Mouse (Mus musculus) midbrain, embryonic 13.5 days (tissue): ENCODE results near the gene E2f3. TPM values are rescaled to one million over a fixed set of nuclear protein-coding genes. Genes with fewer than 3 reads are reported as not detected.

Experiments
- ATAC-seq: fragments of 200-750 bp; cut with Nextera tagmentation; 2 replicates; pipeline ENCODE4 v1.8.0; 2017; ENCODE audit warnings: mild to moderate bottlenecking, moderate TSS enrichment, moderate library complexity
- H3K27ac ChIP-seq: fragments of 300-500 bp; sonication (generic); 2 replicates; pipeline ENCODE4 v1.5.1; 2015; ENCODE audit warnings: inconsistent platforms, mild to moderate bottlenecking, moderate library complexity
- H3K27me3 ChIP-seq: fragments of 300-500 bp; sonication (generic); 2 replicates; pipeline ENCODE4 v1.6.1; 2015; ENCODE audit warnings: mild to moderate bottlenecking, inconsistent platforms
- H3K36me3 ChIP-seq: fragments of 300-500 bp; sonication (generic); 2 replicates; pipeline ENCODE4 v1.6.1; 2015; ENCODE audit warnings: mild to moderate bottlenecking, inconsistent platforms
- H3K4me1 ChIP-seq: fragments of 300-500 bp; sonication (generic); replicated peaks from 2 replicates; pipeline ENCODE4 v1.6.1; 2015; ENCODE audit warnings: inconsistent platforms
- H3K4me2 ChIP-seq: fragments of 300-500 bp; sonication (generic); replicated peaks from 2 replicates; pipeline ENCODE4 v1.6.1; 2015; ENCODE audit warnings: moderate library complexity, mild to moderate bottlenecking, inconsistent platforms
- H3K4me3 ChIP-seq: fragments of 300-500 bp; sonication (generic); replicated peaks from 2 replicates; pipeline ENCODE4 v1.5.1; 2015; ENCODE audit warnings: mild to moderate bottlenecking, inconsistent platforms
- H3K9ac ChIP-seq: fragments of 300-500 bp; sonication (generic); replicated peaks from 2 replicates; pipeline ENCODE4 v1.6.1; 2015; ENCODE audit warnings: mild to moderate bottlenecking, inconsistent platforms
- H3K9me3 ChIP-seq: fragments of 300-500 bp; sonication (generic); 2 replicates; pipeline ENCODE4 v1.6.1; 2016; ENCODE audit warnings: mild to moderate bottlenecking, inconsistent platforms
- WGBS: fragments of 180-500 bp; shearing (Covaris S2); methylation state at CpG from one replicate; pipeline ENCODE4 v1.1.7; 2015; 5-methylcytosine and 5-hydroxymethylcytosine counted together
- polyA plus RNA-seq: library from polyadenylated mRNA; unstranded; fragments of >200 nt; fragmentation: Nextera tagmentation; extraction: Ambion mirVana; gene quantifications from 2 replicates; pipeline ENCODE4 v1.2.1, GENCODE M21; 2015

E2f3 gene
- 7.0 and 7.6 TPM in 2 replicates for polyA plus RNA-seq

- H3K36me3 ChIP-seq: no peaks in the 10 kb centered on the region
- under 1% methylated on average over 45 of the region's 45 CpGs for WGBS
- H3K27ac ChIP-seq: peak within 1 kb of the TSS; percentile 93
- H3K27me3 ChIP-seq: no peaks in the 10 kb centered on the region
- peak within 1 kb of the TSS; percentile 99 for H3K4me2 ChIP-seq
- peak within 1 kb of the TSS; percentile 92 for H3K9ac ChIP-seq
- peak; percentile 99 for ATAC-seq
- H3K9me3 ChIP-seq: no peaks in the 10 kb centered on the region
- H3K4me1 ChIP-seq: peaks cover 24% of the 10 kb centered on the region
- peak within 1 kb of the TSS; percentile 95 for H3K4me3 ChIP-seq
These were observed at the start of gene E2f3 for GRCm38 (mm10) chr13:29985855-29986755. E2f3 (minus strand) TSS chr13:29986063.

DNA sequence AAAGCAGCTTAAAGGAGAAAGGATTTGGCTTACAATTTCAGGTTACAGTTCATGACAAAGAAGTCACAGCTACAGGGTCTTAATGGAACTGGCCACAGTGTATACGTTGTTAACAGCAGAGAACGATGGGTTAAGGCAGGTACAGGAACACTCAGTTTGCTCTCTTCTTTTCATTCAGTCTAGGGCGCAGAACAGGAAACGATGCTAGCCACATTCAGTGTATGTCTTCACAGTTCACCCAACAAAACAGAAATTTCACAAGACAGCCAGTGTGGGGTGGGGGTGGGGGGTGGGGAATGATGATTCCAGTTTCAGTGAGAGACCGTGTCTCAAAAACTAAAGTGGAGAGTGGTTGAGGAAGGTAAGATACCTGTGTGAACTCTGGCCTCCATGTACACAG, 48.7 kb upstream of the E2f3 start:
- no peak overlapping the region for H3K4me3 ChIP-seq

GRCm38 (mm10) chr13:30031684-30032335, 45.9 kb upstream of the E2f3 start:
- H3K27ac ChIP-seq: no peak overlapping the region
- no peaks in the 10 kb centered on the region for H3K4me1 ChIP-seq
- H3K27me3 ChIP-seq: no peaks in the 10 kb centered on the region
- no peak overlapping the region for H3K4me2 ChIP-seq
- H3K36me3 ChIP-seq: no peaks in the 10 kb centered on the region
- H3K4me3 ChIP-seq: no peak overlapping the region
- no peak overlapping the region for H3K9ac ChIP-seq
- ATAC-seq: no peak
- WGBS: 87% methylated on average over 13 of the region's 13 CpGs
- no peaks in the 10 kb centered on the region for H3K9me3 ChIP-seq

More for the DNA sequence above, 48.7 kb upstream of the E2f3 start:
- 91% methylated on average over 5 of the region's 5 CpGs for WGBS
- no peaks in the 10 kb centered on the region for H3K27me3 ChIP-seq
- no peak overlapping the region for H3K4me2 ChIP-seq
- no peak overlapping the region for H3K9ac ChIP-seq
- ATAC-seq: no peak
- H3K9me3 ChIP-seq: no peaks in the 10 kb centered on the region
- H3K27ac ChIP-seq: no peak overlapping the region
- no peaks in the 10 kb centered on the region for H3K4me1 ChIP-seq
- H3K36me3 ChIP-seq: no peaks in the 10 kb centered on the region

GRCm38 (mm10) chr13:30027841-30028240, 42.0 kb upstream of the E2f3 start:
- Histone ChIP-seq H3K27me3 (no peaks in the 10 kb centered on the region), H3K36me3 (no peaks in the 10 kb centered on the region), H3K4me3 (no peak overlapping the region), H3K9ac (no peak overlapping the region), H3K4me1 (no peaks in the 10 kb centered on the region), H3K27ac (no peak overlapping the region), H3K4me2 (no peak overlapping the region), H3K9me3 (no peaks in the 10 kb centered on the region)
- ATAC-seq: no peak
- 92% methylated on average over 3 of the region's 3 CpGs for WGBS

GRCm38 (mm10) chr13:30022487-30022886, 36.6 kb upstream of the E2f3 start:
- Histone ChIP-seq H3K4me2 (no peak overlapping the region), H3K9ac (no peak overlapping the region), H3K4me3 (no peak overlapping the region), H3K36me3 (no peaks in the 10 kb centered on the region), H3K4me1 (no peaks in the 10 kb centered on the region), H3K27me3 (no peaks in the 10 kb centered on the region), H3K27ac (no peak overlapping the region), H3K9me3 (no peaks in the 10 kb centered on the region)
- WGBS: 72% methylated on average over 2 of the region's 2 CpGs
- no peak for ATAC-seq

DNA sequence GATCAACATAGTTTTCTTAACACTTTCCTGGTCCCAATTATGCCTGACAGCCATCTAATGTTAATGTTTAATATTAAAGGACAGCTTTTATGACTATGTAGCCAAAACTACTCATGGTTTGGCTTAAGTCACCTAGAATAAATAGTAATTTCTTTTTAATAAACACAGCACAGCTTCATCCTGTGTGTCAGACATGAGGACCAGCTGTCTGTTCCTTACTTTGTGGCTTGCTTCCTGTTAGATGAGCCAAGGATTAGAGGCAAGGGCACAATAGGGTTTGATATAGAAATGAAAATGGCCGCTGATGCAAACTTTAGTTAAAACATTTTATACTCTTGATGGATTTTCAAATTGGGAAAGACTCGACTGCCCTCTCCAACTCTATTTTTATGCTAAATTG, 32.7 kb upstream of the E2f3 start:
- Histone ChIP-seq H3K4me3 (no peak overlapping the region), H3K27ac (no peak overlapping the region), H3K4me1 (no peaks in the 10 kb centered on the region), H3K9ac (no peak overlapping the region), H3K36me3 (no peaks in the 10 kb centered on the region), H3K9me3 (no peaks in the 10 kb centered on the region), H3K4me2 (no peak overlapping the region), H3K27me3 (no peaks in the 10 kb centered on the region)
- WGBS: 81% methylated on average over 2 of the region's 2 CpGs
- ATAC-seq: no peak

- H3K4me3 ChIP-seq: no peak overlapping the region
- H3K4me2 ChIP-seq: no peak overlapping the region
- 87% methylated on average over 7 of the region's 7 CpGs for WGBS
- H3K9ac ChIP-seq: no peak overlapping the region
- ATAC-seq: no peak
- H3K27ac ChIP-seq: no peak overlapping the region
- H3K4me1 ChIP-seq: no peaks in the 10 kb centered on the region
- H3K27me3 ChIP-seq: no peaks in the 10 kb centered on the region
- no peaks in the 10 kb centered on the region for H3K36me3 ChIP-seq
- no peaks in the 10 kb centered on the region for H3K9me3 ChIP-seq
These were observed 31.7 kb upstream of the E2f3 start for GRCm38 (mm10) chr13:30017611-30018010.

GRCm38 (mm10) chr13:30014576-30014975, 28.7 kb upstream of the E2f3 start:
- Histone ChIP-seq H3K4me1 (no peaks in the 10 kb centered on the region), H3K36me3 (no peaks in the 10 kb centered on the region), H3K27ac (no peak overlapping the region), H3K4me3 (no peak overlapping the region), H3K9ac (no peak overlapping the region), H3K27me3 (no peaks in the 10 kb centered on the region), H3K9me3 (no peaks in the 10 kb centered on the region), H3K4me2 (no peak overlapping the region)
- WGBS: 93% methylated on average over 8 of the region's 8 CpGs
- ATAC-seq: no peak

- H3K27me3 ChIP-seq: no peaks in the 10 kb centered on the region
- H3K4me1 ChIP-seq: no peaks in the 10 kb centered on the region
- no peak overlapping the region for H3K9ac ChIP-seq
- no peak overlapping the region for H3K27ac ChIP-seq
- H3K9me3 ChIP-seq: no peaks in the 10 kb centered on the region
- no peak for ATAC-seq
- H3K4me2 ChIP-seq: no peak overlapping the region
- H3K36me3 ChIP-seq: no peaks in the 10 kb centered on the region
- WGBS: 79% methylated on average over 6 of the region's 6 CpGs
- H3K4me3 ChIP-seq: no peak overlapping the region
These were observed 26.4 kb upstream of the E2f3 start for GRCm38 (mm10) chr13:30012226-30012625.

- no peaks in the 10 kb centered on the region for H3K9me3 ChIP-seq
- no peaks in the 10 kb centered on the region for H3K36me3 ChIP-seq
- H3K27me3 ChIP-seq: no peaks in the 10 kb centered on the region
- 91% methylated on average over 3 of the region's 3 CpGs for WGBS
- H3K4me2 ChIP-seq: no peak overlapping the region
- no peak for ATAC-seq
- no peak overlapping the region for H3K4me3 ChIP-seq
- no peaks in the 10 kb centered on the region for H3K4me1 ChIP-seq
- H3K9ac ChIP-seq: no peak overlapping the region
- H3K27ac ChIP-seq: no peak overlapping the region
These were observed 22.9 kb upstream of the E2f3 start for GRCm38 (mm10) chr13:30008738-30009137.

- Histone ChIP-seq H3K9ac (no peak overlapping the region), H3K9me3 (no peaks in the 10 kb centered on the region), H3K4me2 (no peak overlapping the region), H3K27me3 (no peaks in the 10 kb centered on the region), H3K4me3 (no peak overlapping the region), H3K4me1 (peaks cover 6% of the 10 kb centered on the region; the same call in 1 of the 2 replicates), H3K36me3 (no peaks in the 10 kb centered on the region), H3K27ac (no peak overlapping the region)
- no peak for ATAC-seq
- WGBS: 93% methylated on average over 3 of the region's 3 CpGs
These were observed 19.6 kb upstream of the E2f3 start for GRCm38 (mm10) chr13:30005422-30005821.

GRCm38 (mm10) chr13:30004849-30005248, 19.0 kb upstream of the E2f3 start:
- 90% methylated on average over 5 of the region's 5 CpGs for whole genome bisulfite sequencing
- Histone ChIP-seq H3K4me1 (peaks cover 6% of the 10 kb centered on the region; the same call in 1 of the 2 replicates), H3K27ac (no peak overlapping the region), H3K36me3 (no peaks in the 10 kb centered on the region), H3K9ac (no peak overlapping the region), H3K27me3 (no peaks in the 10 kb centered on the region), H3K4me2 (no peak overlapping the region), H3K4me3 (no peak overlapping the region), H3K9me3 (no peaks in the 10 kb centered on the region)
- no peak for ATAC-seq
